Mouse (Mus musculus) liver, embryonic 14.5 days (tissue): ENCODE data around the gene Abcd2.

ENCODE experiments used
- CTCF ChIP-seq: IDR thresholded peaks from 2 replicates; pipeline ENCODE4 v1.5.1; 2016; ENCODE audit warnings: antibody characterized with exemption, low read depth, control low read depth
- EP300 ChIP-seq: IDR thresholded peaks from 2 replicates; pipeline ENCODE4 v1.6.1; 2016; ENCODE audit warnings: antibody characterized with exemption, low read depth

GRCm38 (mm10) chr15:91172193-91172592 lies 19.4 kb downstream of the Abcd2 start:
- TF ChIP-seq CTCF (no peak), EP300 (no peak)
